Mouse (Mus musculus) left cerebral cortex, postnatal 4 days (tissue): Measurements from ENCODE around the gene Adamts3. TPM values are rescaled to one million over a fixed set of nuclear protein-coding genes. Genes with fewer than 3 reads are reported as not detected.

Experiments
- DNase-seq: peaks from one replicate; pipeline ENCODE4 v3.0.0-alpha.2; 2022
- intact Hi-C: fragments of 180-260 bp; cut with DNase I; formaldehyde crosslinking; loops from one replicate; pipeline ENCODE4 v1.15.1; 2025
- total RNA-seq, 2 experiments: library from RNA; stranded (reverse); gene quantifications; 2 replicates each; pipeline ENCODE4 v1.2.3; 2021

Gene Adamts3
- total RNA-seq, 2 experiments from 2014 or later: 63.6 to 71.7 TPM

DNA sequence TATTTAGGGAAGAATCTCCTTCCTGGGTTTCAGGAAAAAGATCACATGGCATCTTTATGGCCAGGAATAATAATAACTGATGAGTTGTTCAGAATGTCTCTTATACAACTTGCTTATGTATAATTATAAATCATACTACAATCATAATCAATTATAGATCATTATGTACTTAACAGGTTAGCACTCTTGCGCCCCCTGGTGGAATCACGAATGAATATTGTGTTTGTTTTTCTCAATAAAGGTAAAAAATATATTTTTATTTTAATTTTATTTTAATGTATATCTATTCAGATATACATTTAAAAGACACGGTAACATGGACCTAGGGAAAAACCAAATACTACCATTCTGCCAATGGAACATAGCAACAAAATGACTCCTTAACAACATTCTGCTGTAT lies 63.6 kb downstream of the Adamts3 start:
- peak; percentile 46 for DNase-seq
- intact Hi-C loops: no loop called here

DNA sequence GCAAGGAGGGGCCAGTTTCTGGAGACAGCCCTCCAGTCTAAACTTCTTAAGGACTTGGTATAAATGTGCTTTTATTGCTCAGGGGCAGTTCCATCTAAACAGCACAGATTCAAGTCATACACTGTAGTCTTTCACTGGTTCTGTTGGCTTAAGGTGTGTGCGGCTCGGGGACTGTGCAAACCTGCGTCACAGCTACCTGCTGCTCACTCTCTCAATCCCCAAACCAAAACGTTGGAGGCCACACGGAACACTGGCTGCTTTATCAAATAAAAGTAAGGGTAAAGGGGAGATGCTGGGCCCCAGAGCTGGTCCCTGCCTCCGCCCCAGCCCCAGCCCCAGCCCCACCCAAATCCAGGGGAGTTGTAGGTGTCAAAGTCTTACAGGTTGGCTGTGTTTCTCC lies 66.5 kb downstream of the Adamts3 start:
- DNase-seq: no peak
- intact Hi-C loops: no loop called here

DNA sequence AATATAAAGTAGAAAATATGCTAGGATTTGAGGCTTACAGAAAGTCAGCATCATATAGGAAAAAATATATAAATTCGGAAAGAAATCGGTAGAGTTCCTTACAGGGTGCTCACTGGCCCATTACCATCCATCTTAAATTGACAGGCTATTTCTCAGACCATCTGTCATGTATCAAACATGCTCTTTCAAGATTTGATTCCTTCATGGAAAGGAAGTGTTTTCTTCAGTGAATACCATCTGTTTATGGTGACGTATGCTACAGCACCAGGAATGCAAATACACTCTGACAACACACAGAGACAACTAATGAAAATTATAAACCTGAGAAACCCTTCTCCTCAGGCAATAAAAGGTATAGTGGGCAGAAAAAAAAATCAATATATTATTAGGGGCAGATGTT lies 68.6 kb downstream of the Adamts3 start:
- DNase-seq: no peak
- intact Hi-C loops: no loop called here

DNA sequence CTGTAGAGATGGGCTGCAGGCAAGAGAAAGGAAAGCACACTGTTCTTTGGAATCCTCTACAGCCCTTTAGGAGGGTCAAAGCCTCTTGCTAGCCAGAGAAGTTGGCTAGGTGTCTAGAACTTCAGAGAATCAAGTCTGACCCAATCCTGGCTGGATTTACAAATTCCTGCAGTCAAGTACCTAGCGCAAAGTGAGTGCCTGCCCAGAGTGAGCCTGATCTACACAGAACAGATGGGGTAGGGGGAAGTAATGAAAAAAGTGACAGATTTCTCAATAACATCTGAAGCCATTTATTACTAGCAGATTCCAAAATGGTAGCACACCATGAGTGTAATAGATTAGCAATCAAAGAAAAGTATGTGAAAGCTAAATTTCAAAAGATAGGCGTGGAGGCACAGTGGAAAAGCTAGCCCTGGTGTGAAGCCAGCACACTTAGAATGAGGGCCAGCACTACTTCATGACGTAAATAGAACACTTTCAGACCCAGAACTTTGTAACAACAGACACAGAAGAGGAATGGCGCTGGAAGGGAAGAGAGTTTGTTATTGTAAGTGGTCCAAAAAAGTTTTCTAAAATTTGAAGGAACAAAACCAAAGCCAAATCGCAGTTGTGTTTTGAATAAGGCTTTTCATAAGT lies 82.8 kb downstream of the Adamts3 start:
- DNase-seq: no peak
- intact Hi-C loops: no loop called here

DNA sequence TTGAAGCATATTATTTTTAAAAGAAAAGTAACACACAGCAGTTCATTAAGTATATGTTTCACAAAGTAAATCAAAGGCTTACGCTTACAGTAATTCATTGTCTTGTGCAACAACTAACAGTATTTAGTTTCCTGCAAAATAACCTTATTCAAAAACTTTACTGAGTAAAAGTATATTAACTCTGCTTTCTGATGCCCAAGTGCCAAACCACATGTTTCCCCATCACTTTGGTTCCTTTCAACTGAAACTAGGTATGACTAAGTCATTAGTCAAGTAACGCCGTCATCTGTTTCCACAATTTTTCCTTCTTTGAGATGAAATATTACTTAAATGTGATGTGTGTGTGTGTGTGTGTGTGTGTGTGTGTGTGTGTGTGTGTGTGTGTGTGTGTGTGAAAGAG lies 89.4 kb downstream of the Adamts3 start:
- DNase-seq: no peak
- intact Hi-C loops: no loop called here

DNA sequence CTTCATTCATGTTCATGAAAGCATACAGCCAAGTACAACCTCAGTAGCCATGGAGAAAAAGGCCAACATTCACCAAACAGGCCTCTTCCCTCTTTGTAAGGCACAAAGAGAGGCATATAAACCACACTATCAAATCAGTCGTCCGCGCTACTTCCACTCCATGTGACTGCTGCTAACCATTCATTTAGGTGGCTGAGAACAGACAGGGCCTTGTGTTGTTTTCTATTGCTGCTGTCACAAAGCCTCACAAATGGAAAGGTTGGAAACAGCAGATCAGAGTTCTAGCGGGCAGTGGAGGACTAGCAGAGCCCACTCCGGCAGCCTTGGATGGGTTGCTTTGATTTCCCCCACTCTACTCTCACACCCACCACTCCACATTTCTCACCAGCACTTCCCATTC lies 98.5 kb downstream of the Adamts3 start:
- DNase-seq: no peak
- intact Hi-C loops: no loop called here

DNA sequence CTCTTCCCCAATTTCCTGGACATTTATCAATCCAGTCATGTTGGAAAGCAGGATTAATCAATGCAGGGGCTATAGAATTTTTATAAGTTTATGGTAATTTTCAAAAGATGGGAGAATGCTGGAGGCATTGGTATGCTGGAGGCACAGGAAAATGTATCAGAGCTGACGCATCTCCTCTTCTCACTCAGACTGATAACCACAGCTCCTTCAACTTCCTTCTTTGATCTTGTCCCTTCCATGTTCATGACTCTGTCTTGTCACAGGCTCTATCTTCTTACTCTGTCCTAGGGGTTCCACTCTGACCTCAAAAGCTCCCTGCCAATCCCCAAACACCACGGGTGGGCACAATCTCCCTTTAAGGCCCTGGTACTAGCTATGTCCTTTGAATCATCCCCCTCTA lies 103.3 kb downstream of the Adamts3 start:
- DNase-seq: no peak
- intact Hi-C loops: no loop called here

DNA sequence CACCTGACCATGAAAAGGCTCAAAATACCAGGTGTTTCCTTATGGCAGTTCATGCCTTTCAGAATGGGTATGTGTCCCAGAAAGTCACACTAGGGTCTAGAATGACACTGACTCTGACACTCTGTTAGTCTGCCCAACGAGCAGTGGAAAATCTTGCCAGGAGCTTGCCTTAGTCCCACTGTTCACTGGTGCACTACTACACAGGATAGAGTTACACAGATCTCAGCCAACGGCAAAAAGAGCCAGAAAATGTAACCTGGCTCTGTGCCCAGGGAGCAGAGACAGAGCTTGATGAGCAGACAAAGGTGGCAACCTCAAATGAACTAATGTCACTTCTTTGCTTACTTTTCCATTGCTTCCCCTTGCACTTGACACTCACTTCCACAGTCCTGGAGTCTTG lies 104.5 kb downstream of the Adamts3 start:
- peak; percentile 36 for DNase-seq
- intact Hi-C loops: no loop called here

DNA sequence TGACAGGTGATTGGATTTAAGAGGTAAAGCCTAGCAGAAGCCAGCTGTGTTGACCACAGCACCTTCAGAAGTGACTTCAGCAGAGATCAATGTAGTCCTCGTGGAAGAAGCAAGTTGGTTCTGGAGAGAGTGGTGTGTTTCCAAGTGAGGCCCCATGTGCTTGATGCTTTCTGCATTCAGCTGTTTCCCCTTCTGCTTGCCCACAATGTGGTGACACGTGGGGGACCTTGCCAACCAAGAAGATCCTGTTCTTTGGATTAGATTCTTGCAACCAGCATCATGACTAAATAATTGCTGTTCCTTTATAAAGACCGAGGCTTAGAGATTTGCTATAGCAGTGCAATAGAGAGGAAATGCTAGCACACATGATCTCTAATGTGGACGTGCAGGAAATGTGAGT lies 105.7 kb downstream of the Adamts3 start:
- intact Hi-C loops: no loop called here
- no peak for DNase-seq

DNA sequence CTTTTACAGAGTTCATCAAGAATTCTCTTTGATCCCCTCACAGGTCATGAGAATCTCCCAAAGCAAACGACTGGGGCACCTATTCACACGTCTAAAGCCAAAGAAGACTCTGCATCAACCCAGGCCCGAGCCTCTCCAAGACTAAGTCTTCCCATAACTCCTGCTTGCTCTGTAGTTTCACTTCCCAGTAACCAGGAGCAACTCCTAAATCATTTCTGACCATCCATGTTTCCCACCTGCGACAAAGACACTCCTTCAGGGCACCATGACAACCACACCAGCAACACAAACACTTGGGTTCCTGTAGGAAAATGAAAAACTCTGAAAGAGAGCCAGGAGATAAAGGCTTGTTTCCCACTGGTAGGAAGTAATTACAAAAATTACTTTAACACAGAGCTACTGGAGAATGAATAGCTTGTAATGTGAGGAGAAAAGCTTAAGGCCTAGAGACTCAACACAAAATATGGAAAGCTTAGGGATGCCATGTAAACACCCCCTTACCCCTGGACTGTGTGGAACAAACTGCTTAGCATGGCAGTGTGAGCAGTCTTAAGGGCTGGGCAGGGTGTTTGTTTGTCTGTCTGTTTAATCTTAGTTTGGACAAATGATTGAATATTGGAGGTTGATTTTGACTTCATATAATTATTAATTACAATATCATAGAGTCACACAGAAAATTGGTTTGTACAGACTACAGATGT lies 112.3 kb downstream of the Adamts3 start:
- no peak for DNase-seq
- intact Hi-C loops: no loop called here

DNA sequence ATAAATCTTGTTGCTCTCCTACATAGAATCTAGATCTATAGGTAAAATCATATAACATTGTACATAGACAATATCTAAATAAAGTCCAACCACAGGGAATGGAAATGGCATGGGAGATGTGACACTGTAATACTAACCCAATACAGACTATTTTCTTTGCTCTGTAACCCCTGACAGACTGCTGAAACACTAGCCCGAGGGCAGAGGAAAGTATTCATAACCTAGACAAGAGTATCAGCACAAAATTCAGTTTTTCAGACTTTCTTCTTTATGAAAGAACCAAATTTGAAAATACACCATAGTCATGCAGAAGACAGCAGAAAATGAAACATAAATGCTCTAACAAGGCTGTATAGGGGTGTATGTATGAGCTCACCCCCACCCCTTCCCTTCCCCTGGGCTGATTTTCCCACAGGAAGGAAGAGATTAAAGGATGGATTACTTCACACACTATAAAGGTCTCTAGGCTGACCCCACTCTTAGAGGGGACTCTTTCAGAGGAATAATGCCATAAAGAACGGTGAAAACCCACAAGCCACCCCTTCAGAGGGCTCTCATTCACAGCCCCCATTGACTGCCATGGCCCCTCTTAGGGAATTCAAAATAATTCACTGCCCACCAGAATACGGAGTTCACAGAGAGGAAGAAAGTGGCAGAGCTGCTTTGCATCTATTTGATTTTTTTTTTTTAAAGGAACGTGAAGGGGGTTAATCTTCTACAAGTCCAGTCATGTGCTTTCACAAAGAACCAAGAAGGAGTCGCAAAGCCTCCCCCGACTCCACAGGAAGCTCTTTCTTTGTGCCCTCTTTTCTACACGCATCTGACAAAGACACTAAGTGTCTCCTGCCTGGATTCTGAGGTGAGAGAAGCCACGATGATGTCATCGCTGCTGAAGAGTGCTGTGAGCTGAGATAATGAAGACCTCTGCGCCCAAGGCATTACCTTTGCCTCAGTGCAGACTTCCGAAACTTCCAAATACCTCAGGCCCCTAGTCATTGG lies 119.6 kb downstream of the Adamts3 start:
- no peak for DNase-seq
- intact Hi-C loops: no loop called here

DNA sequence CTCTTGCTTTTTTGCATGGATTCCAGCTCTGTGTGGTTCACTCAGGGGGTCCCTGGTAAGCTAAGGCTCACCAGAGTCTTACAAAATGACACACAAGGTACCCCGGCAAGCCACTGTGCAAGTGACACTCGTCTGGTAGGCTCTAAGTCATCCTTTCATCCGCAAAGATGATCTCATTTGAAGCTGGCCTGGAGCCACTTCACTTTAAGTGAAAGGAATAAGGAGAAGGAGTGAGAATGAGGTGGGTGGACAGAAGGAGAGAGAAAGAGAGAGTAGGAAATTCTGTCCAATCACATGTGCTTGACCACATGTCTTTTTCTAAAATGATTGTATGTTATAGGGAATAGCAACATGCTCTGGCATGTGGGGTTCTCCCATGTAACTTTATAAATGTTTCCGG lies 122.8 kb downstream of the Adamts3 start:
- intact Hi-C loops: no loop called here
- DNase-seq: no peak

DNA sequence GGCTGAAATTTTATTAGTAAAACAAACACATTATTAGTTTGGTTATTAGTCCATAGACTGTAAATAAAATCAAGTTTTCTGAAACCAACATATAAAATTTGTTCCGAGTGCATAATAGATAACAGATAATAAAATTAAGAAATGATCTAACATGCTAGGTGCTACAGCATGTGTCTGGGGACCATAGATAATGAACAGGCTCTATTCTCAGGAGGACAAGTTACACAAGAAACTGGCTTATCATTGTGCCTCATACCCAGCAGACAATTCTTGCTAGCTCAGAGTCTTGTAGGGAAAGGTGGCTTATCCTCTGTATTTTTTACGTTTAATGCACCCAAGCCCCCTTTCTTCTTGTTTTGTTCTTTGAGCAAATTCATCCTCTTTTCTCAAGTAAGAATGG lies 131.3 kb downstream of the Adamts3 start:
- intact Hi-C loops: no loop called here

DNA sequence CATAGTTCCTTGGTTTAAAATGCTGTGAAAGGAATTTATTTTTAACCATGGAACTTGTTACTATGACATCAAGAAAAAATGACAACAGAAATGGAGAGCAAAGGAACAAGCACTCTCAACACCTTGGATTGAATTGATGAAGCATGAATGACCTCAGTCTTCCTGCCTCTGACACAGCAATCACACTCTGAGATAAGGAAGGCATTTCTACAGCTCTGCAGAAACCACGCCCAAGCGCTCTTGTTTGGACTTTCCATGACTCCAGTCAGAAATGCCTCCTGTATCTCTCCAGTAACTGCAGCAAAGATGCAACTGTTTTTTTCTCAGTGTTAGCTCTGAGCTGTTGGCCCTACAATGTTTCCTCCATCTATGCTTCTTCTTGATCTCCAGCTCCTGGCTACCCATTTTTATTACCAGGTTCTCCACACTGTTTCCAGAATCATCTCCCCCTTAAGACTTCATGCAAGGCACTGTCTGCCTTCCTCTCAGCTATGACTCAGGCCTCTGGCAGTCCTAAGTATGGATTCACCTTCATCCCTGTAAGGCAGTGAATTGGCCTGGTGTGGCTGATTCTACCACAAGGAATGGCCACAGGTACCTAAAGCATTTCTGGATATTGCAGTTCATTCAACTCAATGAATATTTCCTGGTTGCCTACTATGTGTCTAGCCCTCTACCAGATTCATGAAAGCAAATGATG lies 134.8 kb downstream of the Adamts3 start:
- intact Hi-C loops: no loop called here
- no peak for DNase-seq

More for the DNA sequence above, 131.3 kb downstream of the Adamts3 start:
- no peak for DNase-seq

DNA sequence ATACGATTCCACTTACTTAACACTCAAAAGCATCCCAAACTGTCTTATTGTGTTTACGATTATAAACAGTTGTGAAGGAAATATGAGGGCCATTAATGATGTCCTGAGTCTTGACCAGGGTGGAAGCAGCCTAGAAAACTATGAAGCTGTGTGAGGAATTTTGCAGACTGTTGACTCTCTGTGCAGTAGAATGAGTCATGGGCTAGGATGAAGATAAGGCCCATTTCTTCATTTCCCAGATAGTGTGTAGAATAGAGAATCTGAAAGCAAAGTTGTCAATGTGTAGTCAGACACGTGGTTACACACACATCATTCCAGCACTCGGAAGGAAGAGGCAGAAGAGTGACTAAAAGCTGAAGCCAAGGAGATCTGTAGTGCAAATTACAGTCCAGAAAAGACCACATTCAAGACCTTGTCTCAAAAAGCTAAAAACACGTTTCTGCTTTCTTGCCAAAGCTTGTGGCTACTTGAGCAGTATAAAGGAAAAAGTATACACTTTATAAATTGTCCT lies 135.9 kb downstream of the Adamts3 start:
- intact Hi-C loops: no loop called here
- no peak for DNase-seq

DNA sequence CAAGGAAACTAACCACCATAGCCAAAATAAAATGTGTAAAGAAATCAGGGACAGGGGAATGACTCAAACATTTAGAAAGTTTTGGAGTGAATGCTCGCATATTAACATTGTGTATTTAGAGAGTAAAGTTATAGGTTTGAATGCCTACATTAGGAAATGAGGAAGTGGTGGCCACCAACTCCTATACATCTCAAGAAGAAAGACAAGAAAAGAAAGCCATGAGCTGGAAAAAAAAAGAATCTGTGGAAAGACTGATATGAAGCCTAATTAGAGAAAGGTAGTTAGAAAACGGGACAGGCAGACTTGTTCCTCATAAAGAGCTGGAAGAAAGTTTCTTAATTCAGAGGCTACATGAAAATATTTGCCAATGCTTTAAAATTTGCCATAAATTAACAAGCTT lies 138.0 kb downstream of the Adamts3 start:
- no peak for DNase-seq
- intact Hi-C loops: no loop called here

DNA sequence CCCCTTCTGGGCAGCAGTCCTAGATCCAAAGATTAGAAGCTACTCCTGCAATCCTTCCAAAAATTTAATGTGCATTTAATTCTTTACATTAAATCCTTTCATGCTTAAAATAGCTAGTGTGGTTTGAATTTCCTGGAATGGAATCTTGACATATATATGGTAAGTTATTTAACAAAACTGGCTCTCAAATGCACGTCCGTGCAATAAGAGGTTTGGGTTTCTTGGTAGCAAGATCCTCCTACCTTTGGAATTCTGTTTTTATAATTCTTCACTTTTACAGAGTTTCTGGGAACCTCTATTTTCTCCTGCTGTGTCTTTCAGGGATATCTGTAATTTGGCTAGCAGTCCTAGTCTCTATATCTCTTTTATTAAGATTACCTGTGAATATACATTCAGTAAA lies 148.4 kb downstream of the Adamts3 start:
- no peak for DNase-seq

DNA sequence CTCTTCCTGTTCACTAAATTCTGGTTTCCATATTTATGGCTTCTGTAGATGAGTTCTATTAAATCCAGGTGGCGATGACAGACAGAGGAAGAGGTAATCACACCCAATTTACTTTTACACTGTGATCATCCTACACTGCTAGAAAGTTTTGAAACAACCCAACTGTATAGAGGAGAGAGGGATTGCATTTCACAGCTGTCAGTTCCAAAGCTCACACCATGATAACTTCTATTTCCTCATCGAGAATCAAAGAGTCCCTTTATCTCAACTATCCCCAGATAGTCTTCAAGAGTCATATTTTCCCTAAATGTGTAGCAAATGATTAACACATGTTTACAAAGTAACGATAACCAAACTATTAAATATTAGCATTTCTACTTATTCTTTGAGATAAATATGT lies 152.7 kb downstream of the Adamts3 start:
- DNase-seq: no peak
- intact Hi-C loops: no loop called here

More for the DNA sequence above, 148.4 kb downstream of the Adamts3 start:
- intact Hi-C loops: no loop called here

DNA sequence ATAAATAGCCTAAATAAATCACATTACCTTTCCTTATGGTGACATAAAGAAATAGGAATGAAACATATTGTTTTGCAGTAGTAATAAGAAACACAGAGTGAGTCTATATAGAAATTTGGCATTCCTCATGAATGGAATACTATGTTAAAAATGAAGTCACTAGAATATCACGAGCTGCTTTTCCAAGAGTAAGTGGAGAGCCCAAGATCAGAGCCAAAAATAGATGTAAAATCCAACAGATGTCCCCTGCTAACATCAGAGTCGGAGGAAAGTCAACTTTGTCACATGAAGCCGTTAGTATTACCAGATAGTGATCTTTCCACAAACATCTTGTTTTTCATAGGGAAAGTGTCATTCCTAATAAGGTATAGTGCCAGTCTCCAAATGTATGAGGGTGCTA lies 155.0 kb downstream of the Adamts3 start:
- intact Hi-C loops: no loop called here

DNA sequence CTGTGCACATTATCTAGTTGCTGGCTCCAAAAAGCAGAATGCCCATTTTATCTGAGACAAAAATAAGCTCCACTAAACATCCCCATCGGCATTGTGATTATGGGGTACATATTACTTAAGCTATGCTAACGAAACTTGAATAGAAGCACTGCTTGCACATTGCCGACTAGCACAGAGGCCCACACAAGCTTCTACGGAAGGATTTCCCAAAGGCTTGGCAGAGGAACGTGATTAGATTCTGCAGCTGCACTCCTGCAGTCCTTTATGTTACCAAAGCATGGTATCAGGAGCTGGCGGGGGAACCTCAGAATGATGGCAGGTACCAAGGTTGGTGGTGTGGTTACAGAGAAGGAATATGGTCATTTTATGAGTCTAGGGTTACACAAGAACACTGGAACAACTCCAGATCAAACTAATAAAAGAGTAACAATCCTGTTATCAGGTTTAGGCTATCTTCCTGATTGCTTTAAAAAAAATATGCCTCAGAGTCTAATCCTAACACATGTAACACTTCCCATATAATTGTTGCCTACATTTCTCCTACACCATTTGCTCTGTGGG lies 155.6 kb downstream of the Adamts3 start:
- no peak for DNase-seq
- intact Hi-C loops: no loop called here

More for the DNA sequence above, 155.0 kb downstream of the Adamts3 start:
- DNase-seq: no peak
